Mouse (Mus musculus) lung, embryonic 15.5 days (tissue): ENCODE measurements around the gene Sult2a5. TPM values are rescaled to one million over a fixed set of nuclear protein-coding genes. Genes with fewer than 3 reads are reported as not detected.

ENCODE experiments used
- ATAC-seq: fragments of 200-750 bp; cut with Nextera tagmentation; 2 replicates; pipeline ENCODE4 v1.8.0; 2017; ENCODE audit warnings: moderate number of reproducible peaks, borderline replicate concordance; ENCODE audit not compliant: low FRiP score, low TSS enrichment; ENCODE audit errors: extremely low read depth
- H3K27ac ChIP-seq: fragments of 300-500 bp; sonication (generic); 2 replicates; pipeline ENCODE4 v1.5.1; 2015; ENCODE audit warnings: moderate library complexity, mild to moderate bottlenecking, inconsistent platforms
- H3K27me3 ChIP-seq: fragments of 300-500 bp; sonication (generic); 2 replicates; pipeline ENCODE4 v1.6.1; 2015; ENCODE audit warnings: inconsistent platforms
- H3K36me3 ChIP-seq: fragments of 300-500 bp; sonication (generic); 2 replicates; pipeline ENCODE4 v1.6.1; 2015; ENCODE audit warnings: inconsistent platforms
- H3K4me1 ChIP-seq: fragments of 300-500 bp; sonication (generic); 2 replicates; pipeline ENCODE4 v1.6.1; 2015; ENCODE audit warnings: inconsistent platforms
- H3K4me2 ChIP-seq: fragments of 300-500 bp; sonication (generic); 2 replicates; pipeline ENCODE4 v1.6.1; 2015; ENCODE audit warnings: inconsistent platforms, mild to moderate bottlenecking, moderate library complexity
- H3K4me3 ChIP-seq: fragments of 300-500 bp; sonication (generic); 2 replicates; pipeline ENCODE4 v1.5.1; 2015; ENCODE audit warnings: mild to moderate bottlenecking, inconsistent platforms
- H3K9ac ChIP-seq: fragments of 300-500 bp; sonication (generic); 2 replicates; pipeline ENCODE4 v1.6.1; 2015; ENCODE audit warnings: inconsistent platforms
- H3K9me3 ChIP-seq: fragments of 300-500 bp; sonication (generic); 2 replicates; pipeline ENCODE4 v1.6.1; 2016; ENCODE audit warnings: inconsistent platforms
- polyA plus RNA-seq: library from polyadenylated mRNA; unstranded; fragments of >200 nt; fragmentation: Nextera tagmentation; extraction: Ambion mirVana; gene quantifications from 2 replicates; pipeline ENCODE4 v1.2.1, GENCODE M21; 2015

The Sult2a5 gene
- polyA plus RNA-seq: not detected in 2 replicates

DNA sequence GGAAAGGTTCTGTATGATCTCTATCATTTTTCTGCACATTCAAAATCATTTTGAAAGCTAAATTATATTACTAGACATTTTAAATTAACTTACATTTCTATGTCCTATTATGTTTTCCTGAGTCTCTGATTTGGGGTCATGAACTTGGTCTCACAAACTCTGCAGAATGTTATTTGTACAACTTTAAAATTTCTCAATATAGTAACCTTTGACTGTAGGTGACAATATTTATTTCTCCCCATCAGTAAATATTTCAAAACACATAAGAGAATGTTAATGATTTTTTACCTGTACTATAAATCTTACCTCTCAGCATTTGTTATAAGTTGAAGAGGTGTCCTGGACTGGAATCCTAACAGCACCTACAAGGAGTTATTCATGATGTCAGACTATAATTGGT lies at the start of gene Sult2a5:
TSS of gene Sult2a5 (plus strand) at position 301 of the 400 bp plus-strand sequence.
- Histone ChIP-seq H3K36me3 (no peaks in the 10 kb centered on the region), H3K9ac (no peak within 1 kb of the TSS), H3K27ac (no peak within 1 kb of the TSS), H3K27me3 (no peaks in the 10 kb centered on the region), H3K9me3 (no peaks in the 10 kb centered on the region), H3K4me1 (no peaks in the 10 kb centered on the region), H3K4me2 (no peak within 1 kb of the TSS), H3K4me3 (no peak within 1 kb of the TSS)
- ATAC-seq: no peak

Other genes with a start within 250 kb of the Sult2a5 start
- gene Cabp5, start 225.8 kb upstream of the Sult2a5 start, polyA plus RNA-seq: not detected in 2 replicates
- gene Bsph1, start 173.1 kb upstream of the Sult2a5 start, polyA plus RNA-seq: not detected in 2 replicates
- not detected in 2 replicates for gene Bsph2, start 52.9 kb upstream of the Sult2a5 start, polyA plus RNA-seq
- gene Sult2a2, start 109.5 kb downstream of the Sult2a5 start, polyA plus RNA-seq: not detected in 2 replicates
- not detected in 2 replicates for gene Sult2a1, start 213.4 kb downstream of the Sult2a5 start, polyA plus RNA-seq